Mouse (Mus musculus) right cerebral cortex, postnatal 25 days (tissue): ENCODE data around the gene Nim1k.
"Not testable (repeated sequence)": the region's sequence is repeated elsewhere in the genome, so short reads cannot be mapped to it uniquely, and the experiment has no call there.

Experiments
- DNase-seq: peaks from one replicate; pipeline ENCODE4 v3.0.0; 2022

Nim1k gene

DNA sequence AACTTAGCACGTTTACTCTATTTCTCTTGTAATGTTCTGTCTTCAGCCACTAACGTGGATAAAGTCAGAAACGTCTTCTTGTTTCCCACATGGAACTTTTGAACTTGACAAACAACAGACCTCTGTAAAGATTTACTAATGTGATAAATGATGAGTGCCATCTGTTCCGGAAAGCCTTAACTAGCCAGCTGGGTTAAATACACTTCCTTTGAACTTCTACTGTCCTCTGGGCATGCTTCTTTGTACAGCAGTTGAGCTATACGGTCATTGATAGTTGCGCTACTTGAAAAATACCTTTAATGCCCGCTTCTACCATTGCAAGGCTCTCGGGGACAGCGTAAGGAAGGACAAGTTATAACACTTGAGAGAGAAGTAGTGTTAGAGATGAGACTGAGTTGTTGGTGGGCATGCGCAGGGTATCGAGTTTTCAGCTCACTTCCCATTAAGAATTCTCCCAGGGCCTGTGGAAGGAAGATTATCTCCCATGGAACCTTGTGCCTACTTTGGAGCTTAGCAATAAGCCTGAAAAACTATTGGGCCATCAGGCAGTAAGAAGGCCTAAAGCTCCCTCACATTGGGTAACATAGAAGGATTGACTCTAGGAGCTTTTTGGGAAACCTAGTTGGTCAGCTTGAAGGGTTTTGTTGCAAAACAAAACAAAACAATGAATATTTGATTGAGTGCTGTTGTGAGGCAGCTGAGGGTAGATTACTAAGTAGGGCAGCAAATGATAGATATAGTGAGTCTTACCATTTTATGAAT lies 71.1 kb downstream of the Nim1k start:
- no peak for DNase-seq

- DNase-seq = no peak
Measured at GRCm38 (mm10) chr13:119681161-119681560, 74.5 kb downstream of the Nim1k start.

GRCm38 (mm10) chr13:119679721-119680120 lies 76.0 kb downstream of the Nim1k start:
- no peak for DNase-seq

DNA sequence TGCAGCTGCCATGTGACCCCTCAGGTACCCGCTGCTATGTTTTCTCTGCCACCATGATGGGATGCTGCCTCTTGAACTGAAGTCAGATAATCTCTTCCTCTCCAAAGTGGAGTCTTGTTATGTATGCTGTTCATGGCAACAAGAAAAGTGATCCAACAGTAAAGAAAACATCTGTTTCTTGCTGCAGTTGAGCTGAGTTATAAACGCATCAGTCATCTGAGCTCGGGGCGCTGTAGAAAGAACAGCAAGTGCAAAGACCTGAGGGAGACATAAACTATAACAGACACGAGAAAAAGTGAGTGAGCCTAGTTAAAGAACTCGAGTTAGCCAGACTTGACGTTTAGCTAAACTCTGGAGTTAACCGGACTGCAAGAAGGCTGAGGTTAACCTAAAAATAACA lies 76.9 kb downstream of the Nim1k start:
- no peak for DNase-seq

GRCm38 (mm10) chr13:119661420-119661819 lies 94.3 kb downstream of the Nim1k start:
- DNase-seq = not testable (repeated sequence)
